Mouse (Mus musculus): ENCODE results near the gene Arfgef3.
"Not testable (repeated sequence)": the region's sequence is repeated elsewhere in the genome, so short reads cannot be mapped to it uniquely, and the experiment has no call there.

Arfgef3 gene

DNA sequence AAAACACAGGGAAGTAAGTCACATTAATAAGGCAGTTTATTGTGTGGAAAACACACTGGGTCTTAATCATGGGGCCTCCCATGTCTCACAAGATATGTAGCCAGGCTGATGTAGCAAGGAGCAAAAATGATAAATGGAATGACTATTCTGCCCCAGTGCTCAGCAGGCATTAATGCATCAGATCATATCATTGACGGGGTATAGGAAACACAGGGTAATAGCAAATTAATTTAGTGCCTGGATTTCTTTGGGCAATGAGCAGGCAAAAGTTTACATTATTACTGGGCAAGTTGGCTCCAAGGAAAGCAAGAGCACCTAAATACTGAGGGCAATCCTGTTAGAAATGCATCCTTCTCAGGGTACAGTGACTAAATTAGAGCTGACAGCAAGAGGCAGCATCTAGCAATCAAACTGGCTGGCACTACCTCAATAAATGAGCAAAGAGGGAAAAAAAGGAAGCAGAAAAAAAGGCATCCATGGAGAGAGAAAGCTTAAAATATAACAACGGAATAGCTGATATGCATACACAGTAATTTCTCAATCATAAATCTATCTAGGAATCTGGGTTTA lies 62.3 kb downstream of the Arfgef3 start:
- DNase-seq (ENCODE audit: low spot score in 2 of 2), result no peak

DNA sequence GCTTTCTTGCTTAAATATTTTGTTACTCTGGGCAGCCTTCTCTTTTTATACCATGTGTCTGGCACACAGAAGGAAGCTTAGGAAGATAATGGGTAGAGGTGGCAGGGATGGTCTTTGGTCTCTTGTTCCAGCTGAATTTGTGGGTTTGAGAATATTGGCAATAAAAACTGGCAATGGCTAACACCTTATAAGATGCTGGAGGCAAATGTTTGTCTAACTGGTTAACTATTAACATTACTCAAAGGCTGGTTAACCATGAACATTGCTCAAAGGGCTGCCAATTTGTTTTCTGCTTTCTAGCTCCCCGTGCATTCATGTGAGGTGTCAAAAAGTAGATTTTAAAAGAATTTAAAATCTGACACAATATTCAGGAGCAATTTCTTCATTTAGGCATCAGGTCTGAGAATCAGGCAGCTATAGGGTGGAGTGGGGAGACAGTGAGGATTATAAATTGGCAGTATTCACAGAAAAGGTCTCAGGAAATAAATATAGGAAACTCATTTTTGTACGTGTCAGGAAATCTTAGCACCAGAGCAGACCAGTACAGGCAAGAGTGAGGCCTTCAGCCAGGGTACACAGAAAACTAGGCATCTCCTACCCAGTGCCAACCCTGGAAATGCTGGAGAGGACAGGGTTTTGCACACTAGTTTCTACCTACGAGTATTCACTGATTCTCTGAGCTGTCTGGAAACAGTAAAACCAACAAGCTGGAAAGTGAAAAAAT lies 62.9 kb downstream of the Arfgef3 start:
- no peak for DNase-seq (ENCODE audit: low spot score in 2 of 2)

DNA sequence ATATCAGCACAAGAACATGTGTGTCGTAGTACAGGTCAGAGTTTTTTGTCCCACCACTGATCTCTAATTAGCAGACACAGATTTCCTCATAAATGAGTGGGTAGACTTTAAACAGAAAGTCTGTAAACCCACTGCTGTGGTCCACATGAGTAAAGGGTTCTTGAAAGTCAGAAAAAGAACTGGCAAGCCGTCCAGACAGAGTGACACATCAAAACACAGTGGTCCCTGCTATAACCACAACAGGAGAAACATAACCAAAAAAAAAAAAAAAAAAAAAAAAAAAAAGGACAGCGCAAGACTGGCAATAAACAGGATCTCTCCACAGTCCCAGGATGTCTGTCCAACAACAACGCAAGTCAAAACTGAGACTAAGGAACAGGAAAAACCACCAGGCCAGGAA lies 64.9 kb downstream of the Arfgef3 start:
- DNase-seq (ENCODE audit: low spot score in 2 of 2), result no peak

DNA sequence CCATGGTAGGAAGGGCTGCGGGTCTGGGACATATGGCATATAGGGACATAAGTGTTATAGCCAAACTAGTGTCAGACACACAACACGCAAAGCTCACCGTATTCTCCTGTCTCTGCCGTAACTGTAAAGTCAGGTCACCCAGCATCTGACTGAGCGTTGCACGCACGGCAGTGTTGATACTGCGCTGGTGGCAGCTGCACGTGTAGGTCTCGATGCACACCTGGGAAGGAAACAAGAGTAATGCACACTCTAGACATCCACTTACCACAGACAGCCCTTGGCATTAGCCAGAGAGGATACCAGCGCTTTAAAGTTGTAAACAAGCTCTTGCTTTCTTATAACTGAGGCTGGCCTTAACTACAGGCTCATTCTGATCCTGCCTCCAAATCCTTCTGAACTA lies 79.0 kb downstream of the Arfgef3 start:
- no peak for DNase-seq (ENCODE audit: low spot score in 2 of 2)

DNA sequence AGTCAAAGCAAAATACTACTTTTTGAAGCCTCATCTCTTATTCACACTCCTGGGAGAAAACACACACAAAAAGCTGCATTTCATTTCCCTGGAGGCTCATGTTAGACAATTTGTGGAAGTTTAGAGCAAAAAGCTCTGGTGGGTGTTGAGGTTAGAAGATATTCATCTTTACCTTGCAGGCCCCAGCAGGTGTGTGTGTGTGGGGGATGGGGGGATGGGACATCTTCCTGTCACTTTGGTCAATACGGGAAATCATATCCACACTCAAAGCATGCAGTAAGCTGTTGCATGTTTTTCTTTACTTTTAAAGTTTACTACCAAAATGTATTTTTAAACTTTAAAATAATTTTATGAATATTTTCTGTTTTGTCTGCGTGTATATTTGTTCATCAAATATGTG lies 79.7 kb downstream of the Arfgef3 start:
- no peak for DNase-seq (ENCODE audit: low spot score in 2 of 2)

DNA sequence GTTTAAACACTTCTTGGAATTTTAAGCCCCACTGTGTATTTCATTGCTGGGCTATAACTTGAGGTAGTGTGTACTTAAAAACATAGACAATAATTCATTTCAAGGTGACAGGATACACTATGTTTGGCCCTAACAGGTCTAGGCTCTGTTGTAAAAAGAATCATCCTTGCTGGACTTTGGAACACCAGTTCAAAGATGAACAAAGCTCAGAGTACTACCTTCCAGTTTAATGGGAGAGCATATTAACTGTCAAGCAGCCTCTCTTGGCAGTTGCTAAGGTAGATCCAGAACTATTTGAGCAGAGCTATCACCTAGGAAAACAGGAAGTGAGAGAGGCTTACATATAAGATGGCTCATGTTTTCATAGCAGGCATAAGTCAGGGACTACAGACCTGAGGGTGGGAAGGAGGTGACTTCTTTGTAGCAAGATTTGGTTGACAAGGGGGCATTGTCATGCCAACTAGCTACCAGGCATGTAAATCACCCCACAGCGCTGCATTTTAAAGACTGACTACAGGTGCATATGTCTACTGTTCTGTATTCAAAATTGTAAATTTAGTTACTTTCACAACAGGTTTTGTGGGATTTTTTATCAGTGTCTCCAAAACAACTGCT lies 82.0 kb downstream of the Arfgef3 start:
- no peak for DNase-seq (ENCODE audit: low spot score in 2 of 2)

DNA sequence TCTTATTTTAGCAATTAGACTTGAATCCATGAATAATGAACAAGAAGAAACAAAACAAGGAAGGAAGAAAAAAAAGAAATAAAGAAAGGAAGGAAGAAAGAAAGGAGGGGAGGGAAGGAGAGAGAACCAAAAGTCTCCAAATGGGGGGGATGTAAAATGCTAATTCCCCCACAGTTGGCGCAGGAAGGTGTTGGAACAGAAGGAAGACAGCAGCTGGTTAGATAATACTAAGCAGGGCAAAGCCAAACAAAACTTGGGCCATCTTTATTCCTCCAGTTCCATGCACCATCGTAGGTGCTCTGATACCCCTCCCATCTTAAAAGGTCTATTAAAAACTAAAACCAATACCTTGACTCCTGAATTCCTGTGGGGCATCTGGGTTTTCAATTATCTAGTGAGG lies 82.8 kb downstream of the Arfgef3 start:
- no peak for DNase-seq (ENCODE audit: low spot score in 2 of 2)

DNA sequence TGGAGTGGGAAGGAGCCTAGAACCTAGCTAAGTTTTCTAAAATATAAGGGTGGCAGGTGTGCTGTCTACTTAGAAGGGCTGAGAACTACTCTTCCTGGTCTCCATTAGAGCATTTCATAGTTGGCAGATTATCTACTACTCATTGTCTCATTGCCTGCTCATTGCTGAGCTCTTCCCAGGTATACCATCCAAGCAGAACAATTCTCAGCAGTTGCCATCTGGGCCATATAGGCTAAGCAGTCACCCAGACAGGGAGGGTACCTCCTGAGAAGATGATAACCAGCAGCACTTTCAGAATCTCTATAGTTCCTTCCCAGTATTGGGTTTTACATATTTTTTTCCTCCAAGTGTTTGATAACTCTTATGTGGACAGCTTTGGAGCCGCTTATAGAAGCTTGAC lies 86.2 kb downstream of the Arfgef3 start:
- no peak for DNase-seq (ENCODE audit: low spot score in 2 of 2)

DNA sequence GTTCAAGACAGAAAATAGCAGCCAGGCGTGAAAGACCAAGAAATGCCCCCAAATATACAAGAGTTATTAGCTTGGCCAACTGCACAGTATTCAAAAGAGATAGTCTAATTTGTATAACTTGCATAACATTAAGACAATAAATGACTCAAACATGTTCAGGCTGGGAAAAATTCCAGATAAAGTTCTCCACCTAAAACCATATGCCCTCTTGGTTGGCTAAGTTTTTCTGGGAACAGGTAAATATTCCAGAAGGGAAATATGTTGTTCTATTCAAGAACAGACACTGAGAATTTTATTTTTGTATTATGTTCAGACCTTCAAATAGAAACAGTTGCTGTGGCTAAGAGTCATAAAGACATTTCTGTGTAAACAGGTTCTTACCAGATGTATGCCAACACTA lies 96.7 kb downstream of the Arfgef3 start:
- DNase-seq (ENCODE audit: low spot score in 2 of 2), result no peak

DNA sequence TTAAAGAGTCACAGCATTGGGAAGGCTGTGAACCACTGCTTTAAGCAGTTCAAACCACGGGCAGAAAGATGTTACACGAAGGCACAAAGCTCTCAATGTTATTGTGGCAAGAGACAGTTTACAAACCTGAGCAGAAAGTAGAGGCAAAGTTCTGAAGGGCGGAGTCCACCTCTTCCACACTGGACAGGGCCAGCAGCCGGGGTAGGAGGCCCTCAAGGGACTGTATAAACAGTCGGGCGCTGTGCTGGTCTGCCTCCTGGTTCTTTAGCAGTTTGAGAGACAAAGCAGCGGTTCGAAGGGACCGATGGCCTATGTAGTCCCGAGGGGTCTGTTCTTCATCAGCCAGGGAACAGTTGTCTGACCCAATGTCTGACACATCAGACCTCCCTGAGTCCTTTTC lies 97.7 kb downstream of the Arfgef3 start:
- DNase-seq (ENCODE audit: low spot score in 2 of 2), result no peak

DNA sequence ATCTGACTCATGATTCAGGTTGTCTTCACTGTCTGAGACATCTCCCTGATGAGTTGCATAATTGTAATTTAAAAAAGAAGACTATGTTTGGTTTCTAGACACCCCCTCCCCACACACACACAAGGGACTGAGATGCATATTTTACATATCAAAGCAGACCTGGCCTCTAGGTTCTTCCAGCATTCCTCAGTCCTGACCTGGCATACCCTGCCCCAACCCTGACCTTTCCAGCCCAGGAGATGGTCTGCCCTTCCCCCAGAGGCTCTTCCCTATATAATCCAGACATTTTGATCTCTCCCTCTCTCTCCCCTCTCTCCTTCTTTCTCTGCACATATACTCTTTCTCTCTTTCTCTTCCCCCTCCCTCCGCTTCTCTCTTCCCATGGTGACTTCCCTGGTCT lies 99.4 kb downstream of the Arfgef3 start:
- DNase-seq (ENCODE audit: low spot score in 2 of 2), result no peak

DNA sequence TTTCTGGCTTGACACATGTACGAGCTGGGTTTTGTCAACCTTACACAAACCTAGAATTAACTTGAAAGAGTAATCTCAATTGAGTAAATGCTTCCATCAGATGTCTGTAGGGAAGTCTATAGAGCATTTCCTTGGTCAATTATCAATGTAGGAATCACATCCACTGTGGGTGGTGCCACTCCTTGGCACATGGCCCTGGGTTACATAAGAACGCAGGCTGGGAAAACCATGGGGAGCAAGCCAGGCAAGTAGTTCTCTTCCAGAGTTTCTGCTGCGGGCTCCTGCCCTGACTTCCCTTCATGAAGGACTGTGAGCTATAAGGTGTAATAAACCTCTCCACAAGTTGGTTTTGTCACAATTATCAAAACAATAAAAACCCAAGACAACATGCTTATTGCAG lies 100.2 kb downstream of the Arfgef3 start:
- DNase-seq (ENCODE audit: low spot score in 2 of 2), result no peak

DNA sequence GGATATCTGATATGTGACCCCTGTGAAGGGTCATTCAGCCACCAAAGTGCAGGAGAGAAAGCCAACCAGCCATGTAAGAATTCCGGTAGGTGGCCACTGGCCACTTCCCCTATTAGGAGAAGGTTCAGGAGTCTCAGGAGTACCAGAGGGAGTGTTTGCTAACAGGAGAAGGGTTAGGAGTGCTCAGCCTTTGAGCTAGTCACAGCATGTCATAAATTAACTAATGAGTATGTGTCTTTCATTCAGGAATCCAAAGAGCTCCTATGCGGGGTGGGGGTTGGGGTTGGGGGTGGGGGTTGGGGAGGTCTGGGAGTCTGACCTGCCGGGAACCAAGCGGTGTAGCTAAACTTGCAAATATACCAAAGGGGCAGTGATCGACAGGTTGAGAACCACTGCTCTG lies 100.9 kb downstream of the Arfgef3 start:
- DNase-seq (ENCODE audit: low spot score in 2 of 2), result no peak

DNA sequence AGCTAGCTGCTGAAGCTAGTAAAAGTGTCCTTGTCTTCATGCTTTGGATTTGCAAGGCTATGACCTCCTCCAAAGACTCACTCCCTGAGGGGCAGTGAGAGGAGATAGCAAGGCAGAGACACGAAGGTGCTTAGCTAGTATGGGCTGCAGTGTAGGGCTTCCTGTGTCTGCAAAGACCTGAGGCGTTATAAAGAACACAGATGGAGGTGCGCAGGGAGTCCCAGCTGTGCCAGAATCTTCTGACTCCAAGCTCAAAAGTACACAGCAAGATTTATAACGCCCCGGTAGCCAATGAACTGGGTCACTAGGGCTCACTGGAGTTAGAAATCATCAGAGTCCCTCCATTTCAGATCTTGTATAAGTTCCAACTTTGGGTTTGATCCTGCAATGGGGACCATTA lies 103.2 kb downstream of the Arfgef3 start:
- no peak for DNase-seq (ENCODE audit: low spot score in 2 of 2)

DNA sequence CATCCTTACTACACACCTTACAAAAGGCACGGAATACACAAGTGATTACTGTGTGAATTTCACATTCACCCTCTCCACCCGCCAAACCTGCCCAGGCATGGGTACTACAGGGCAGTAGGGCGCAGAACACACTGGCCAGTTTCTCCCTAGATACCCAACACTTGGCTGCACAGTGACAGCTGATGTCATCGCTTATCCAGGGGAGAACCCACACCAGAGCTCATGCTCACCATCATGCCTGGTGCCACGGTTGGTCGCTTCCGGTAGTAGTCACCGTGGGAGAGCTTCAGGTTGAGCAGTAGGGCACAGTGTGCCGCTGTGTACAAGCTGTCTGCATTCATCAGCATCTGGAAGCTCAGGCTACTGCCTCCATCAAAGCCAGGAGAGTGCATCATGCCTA lies 108.3 kb downstream of the Arfgef3 start:
- no peak for DNase-seq (ENCODE audit: low spot score in 2 of 2)

DNA sequence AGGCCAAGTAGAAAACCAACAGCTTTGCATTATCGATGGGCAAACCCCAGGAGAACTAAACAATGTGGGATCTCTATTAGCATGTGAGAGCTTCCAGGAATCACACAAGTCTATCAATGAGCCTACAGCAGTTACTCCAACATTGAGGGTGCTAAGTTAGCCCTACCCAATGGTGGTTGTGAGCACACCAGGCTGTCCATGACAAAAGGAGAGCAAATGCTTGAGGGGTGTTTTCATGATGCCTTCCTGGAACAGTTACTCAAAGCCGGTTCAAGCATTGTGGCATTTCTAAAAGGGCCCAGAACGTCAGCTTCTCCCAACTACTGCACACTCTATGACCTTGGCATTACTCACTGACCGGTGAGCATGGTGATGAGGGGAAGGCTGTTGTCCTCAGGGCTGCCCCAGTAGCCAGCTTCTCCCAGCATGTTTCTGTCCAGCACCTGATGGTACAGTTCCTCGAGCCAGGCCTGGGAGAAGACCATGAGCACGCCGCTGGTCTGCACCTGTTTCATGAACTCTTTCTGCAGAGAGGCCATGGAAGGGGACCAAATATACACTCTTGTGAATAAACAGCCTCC lies 109.3 kb downstream of the Arfgef3 start:
- no peak for DNase-seq (ENCODE audit: low spot score in 2 of 2)

DNA sequence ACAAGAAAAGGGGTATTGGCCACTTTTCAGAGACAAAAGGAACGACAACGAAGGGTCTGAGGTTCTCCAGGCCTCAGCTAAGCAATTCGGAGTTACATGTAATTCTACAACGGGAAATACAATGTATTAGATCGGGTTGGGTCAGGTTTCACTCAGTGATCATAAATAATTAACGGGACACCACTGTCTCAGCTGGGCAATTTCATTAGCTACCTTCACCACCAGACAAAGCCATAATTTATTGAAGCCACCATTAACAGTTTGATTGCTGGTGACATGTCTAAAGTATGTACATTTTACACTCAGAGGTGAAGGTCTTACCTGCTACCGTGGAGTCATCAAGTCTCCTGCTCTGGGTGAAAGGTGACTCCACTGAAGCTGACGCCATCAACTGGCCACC lies 113.3 kb downstream of the Arfgef3 start:
- no peak for DNase-seq (ENCODE audit: low spot score in 2 of 2)

DNA sequence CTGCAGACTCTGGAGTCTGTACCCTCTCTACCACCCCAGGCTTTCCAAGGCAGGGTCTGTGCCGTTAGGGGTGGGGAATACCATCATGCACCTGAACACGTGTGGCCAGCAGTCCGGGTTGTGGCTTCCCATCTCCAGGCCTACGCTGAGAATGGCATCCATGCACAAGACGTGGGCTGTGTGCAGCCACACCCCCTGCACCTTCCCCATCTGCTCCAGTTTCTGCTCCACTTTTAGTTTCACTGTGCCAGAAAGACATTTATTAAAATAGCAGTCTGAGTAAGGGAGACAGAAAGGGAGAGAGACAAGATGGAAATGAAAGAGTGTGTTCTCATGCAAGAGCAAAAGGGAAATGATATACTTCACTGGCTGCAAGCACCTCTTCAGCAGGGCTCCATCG lies 116.2 kb downstream of the Arfgef3 start:
- DNase-seq (ENCODE audit: low spot score in 2 of 2), result peak; percentile 40 to 48

DNA sequence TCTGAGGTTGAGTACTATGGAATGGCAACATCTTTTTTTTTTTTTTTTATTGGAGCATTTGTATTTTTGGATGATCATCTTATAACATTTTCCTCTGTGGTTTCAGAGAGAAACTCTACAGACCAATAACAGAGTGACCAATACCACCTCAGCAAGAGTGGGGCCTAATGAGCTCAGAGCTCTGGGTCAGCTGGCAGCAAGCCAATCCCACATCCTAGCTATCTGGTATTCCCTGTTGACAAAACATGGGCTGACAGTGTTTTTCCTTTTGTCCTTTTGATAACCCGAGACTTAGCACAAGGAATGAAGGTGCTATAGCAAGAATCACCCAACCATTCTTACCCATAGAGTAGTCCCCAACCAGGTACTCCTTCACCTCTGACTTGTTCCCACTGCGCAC lies 131.0 kb downstream of the Arfgef3 start:
- DNase-seq (ENCODE audit: low spot score in 2 of 2), result no peak

DNA sequence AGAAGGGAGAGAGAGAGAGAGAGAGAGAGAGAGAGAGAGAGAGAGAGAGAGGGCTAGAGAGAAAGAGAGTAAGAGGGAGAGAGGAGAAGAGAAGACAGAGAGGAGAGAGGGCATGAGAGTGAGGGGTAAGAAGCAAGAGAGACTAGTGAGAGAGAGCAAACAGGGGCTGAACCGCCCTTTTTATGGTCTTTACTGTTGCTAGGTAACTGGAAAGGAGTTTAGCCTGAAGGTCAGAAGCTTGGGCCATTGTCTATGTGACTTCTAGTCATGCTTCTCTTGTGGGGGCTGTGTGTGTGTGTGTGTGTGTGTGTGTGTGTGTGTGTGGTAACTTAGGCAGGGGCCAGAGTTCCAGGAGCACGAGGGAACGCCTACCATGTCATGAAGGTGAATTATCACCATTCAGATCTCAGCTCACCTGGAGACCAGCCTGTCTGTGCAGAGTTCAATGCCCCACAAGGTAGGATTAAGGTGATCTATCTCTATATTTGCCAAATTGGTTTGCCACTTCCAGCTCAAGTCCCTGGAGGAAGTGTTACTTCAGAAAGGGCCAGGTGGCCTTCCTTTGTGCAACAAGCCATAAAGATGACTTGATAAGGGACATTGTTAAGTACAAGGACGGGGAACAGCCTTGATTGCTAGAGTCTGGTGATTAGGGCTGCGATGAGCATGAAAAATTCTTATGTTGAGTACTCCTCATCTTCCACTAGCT lies 138.8 kb downstream of the Arfgef3 start:
- not testable (repeated sequence) for DNase-seq (ENCODE audit: low spot score in 2 of 2)

DNA sequence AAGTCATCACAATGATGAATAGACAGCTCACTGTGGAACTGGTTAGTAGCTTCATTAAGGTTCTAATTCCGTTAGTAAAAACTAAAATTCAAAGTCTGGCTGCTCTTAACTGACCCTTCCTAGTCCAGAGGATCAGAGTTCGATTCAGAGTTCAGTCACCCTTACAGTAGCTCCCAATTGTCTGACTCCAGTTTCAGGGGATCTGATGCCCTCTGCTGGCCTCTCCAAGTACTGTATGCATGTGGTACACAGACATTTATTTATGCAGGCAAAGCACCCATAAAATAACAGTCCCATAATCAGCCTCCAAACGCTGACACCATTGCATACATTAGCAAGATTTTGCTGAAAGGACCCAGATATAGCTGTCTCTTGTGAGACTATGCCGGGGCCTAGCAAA lies 141.7 kb downstream of the Arfgef3 start:
- peak; percentile 77 to 81 for DNase-seq (ENCODE audit: low spot score in 2 of 2)

DNA sequence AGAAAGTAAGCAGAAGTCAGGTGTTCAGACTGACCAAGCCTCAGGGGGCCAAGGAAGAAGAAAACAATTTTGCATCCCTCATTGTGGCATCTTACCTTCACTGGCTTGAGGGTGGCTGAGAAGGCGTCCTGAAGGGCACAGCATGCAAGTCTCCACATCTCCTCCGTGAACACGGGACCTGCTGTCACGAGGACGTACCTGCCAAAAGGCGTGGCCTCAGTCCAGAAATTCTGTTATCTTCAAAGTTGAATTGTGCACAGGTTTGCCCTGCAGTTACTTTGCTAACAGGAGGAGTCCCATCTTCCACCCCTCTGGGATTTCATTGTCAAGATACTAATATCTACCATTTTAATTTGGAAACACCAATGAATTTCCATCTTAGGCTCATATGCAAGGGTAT lies 146.1 kb downstream of the Arfgef3 start:
- DNase-seq (ENCODE audit: low spot score in 2 of 2), result no peak

DNA sequence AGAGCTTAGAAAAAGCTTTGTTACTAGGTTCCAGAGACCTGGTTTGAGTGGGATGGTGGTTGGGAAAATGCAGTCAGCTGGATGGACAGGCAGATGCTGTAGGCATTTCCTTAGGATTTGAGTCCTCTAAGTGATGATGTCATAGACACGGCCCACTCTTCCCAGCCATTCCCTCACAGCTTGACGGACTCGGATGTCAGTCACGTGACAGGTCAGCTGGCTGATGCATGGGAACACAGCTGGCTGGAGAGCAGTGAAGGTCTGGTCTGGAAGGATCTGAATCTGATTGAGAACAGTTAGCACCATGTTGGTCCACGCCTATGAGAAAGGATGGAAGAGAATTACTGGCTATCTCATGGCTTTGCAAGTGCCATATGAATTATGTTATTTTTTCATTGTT lies 154.3 kb downstream of the Arfgef3 start:
- no peak for DNase-seq (ENCODE audit: low spot score in 2 of 2)

Data from frontal cortex, postnatal 25 days (tissue).